ENCODE assay signal across 9 mouse cellular contexts in genomic region chr2:33179171-33179929, GRCm38 (mm10). TPM values are rescaled to one million over a fixed set of nuclear protein-coding genes. Genes with fewer than 3 reads are reported as not detected.
DNase-seq lines count a peak whose midpoint lies in the region; ATAC-seq lines count a peak whose summit lies in the region.
"Had no signal": no experiment of that assay in that cellular context is flagged by ENCODE, and none has a peak within 500 bp of the region (broad histone marks: within the 10 kb centered on the region; RNA-seq: fewer than 3 reads in every experiment).

No protein-coding gene starts in this region.

- ATAC-seq in kidney, embryonic 16.5 days (ENCODE audit: low FRiP score, low TSS enrichment), result no peak
- no peak for ATAC-seq in forebrain, embryonic 12.5 days (ENCODE audit: low FRiP score)
- peak; percentile 12; the same call in 1 of the 2 replicates for ATAC-seq in hindbrain, embryonic 16.5 days
- peak; percentile 53; the same call in 1 of the 2 replicates for ATAC-seq in neural tube, embryonic 14.5 days (ENCODE audit: low read depth)

- WGBS in kidney, embryonic 16.5 days, result 60% methylated on average over 14 of the region's 14 CpGs
- WGBS in forebrain, embryonic 12.5 days, result 40% methylated on average over 14 of the region's 14 CpGs
- WGBS in hindbrain, embryonic 16.5 days, result 42% methylated on average over 14 of the region's 14 CpGs
- WGBS in neural tube, embryonic 14.5 days, result 53% methylated on average over 14 of the region's 14 CpGs

- H3K4me2 ChIP-seq in kidney, embryonic 16.5 days (replicated peaks; ENCODE audit: low read depth, low read length), result no peak overlapping the region
- H3K4me2 ChIP-seq in forebrain, embryonic 12.5 days, result no peak overlapping the region
- H3K4me2 ChIP-seq in hindbrain, embryonic 16.5 days (ENCODE audit: low read length), result no peak overlapping the region
- no peak overlapping the region for H3K4me2 ChIP-seq in neural tube, embryonic 14.5 days (ENCODE audit: low read depth, low read length)

- H3K4me1 ChIP-seq in kidney, embryonic 16.5 days (ENCODE audit: insufficient read depth, low read length), result peaks cover 20% of the 10 kb centered on the region
- peaks cover 33% of the 10 kb centered on the region for H3K4me1 ChIP-seq in forebrain, embryonic 12.5 days
- H3K4me1 ChIP-seq in hindbrain, embryonic 16.5 days (ENCODE audit: control insufficient read depth, insufficient read depth, low read depth, low read length), result peaks cover 26% of the 10 kb centered on the region
- peaks cover 25% of the 10 kb centered on the region for H3K4me1 ChIP-seq in neural tube, embryonic 14.5 days (ENCODE audit: control insufficient read depth, insufficient read depth, low read length)

- no peak for DNase-seq in kidney, postnatal 14 days
- no peak for DNase-seq in adrenal gland, adult 8-10 months
- no peak for DNase-seq in spleen, adult 18-20 months
- DNase-seq: thymus, adult 18-20 months had no signal

- H3K9me3 ChIP-seq in kidney, embryonic 16.5 days (ENCODE audit: low read length), result no peaks in the 10 kb centered on the region
- no peaks in the 10 kb centered on the region for H3K9me3 ChIP-seq in forebrain, embryonic 12.5 days
- no peaks in the 10 kb centered on the region for H3K9me3 ChIP-seq in hindbrain, embryonic 16.5 days (ENCODE audit: control insufficient read depth, low read length)
- H3K9me3 ChIP-seq in neural tube, embryonic 14.5 days (ENCODE audit: control insufficient read depth, low read length), result no peaks in the 10 kb centered on the region

- no peaks in the 10 kb centered on the region for H3K27me3 ChIP-seq in kidney, embryonic 16.5 days (ENCODE audit: insufficient read depth, low read length)
- H3K27me3 ChIP-seq in forebrain, embryonic 12.5 days, result no peaks in the 10 kb centered on the region
- no peaks in the 10 kb centered on the region for H3K27me3 ChIP-seq in hindbrain, embryonic 16.5 days (replicated peaks; ENCODE audit: control insufficient read depth, insufficient read depth, low read length)
- no peaks in the 10 kb centered on the region for H3K27me3 ChIP-seq in neural tube, embryonic 14.5 days (ENCODE audit: control insufficient read depth, insufficient read depth, low read length)

- H3K9ac ChIP-seq in kidney, embryonic 16.5 days (replicated peaks; ENCODE audit: low read length), result no peak overlapping the region
- H3K9ac ChIP-seq in forebrain, embryonic 12.5 days, result no peak overlapping the region
- H3K9ac ChIP-seq in hindbrain, embryonic 16.5 days (ENCODE audit: low read depth, low read length), result no peak overlapping the region
- no peak overlapping the region for H3K9ac ChIP-seq in neural tube, embryonic 14.5 days (replicated peaks; ENCODE audit: low read depth, low read length)

- no peak overlapping the region for H3K4me3 ChIP-seq in kidney, embryonic 16.5 days (ENCODE audit: low read length)
- H3K4me3 ChIP-seq in forebrain, embryonic 12.5 days (replicated peaks), result no peak overlapping the region
- H3K4me3 ChIP-seq in hindbrain, embryonic 16.5 days (ENCODE audit: low read length), result no peak overlapping the region
- no peak overlapping the region for H3K4me3 ChIP-seq in neural tube, embryonic 14.5 days (ENCODE audit: low read depth, low read length)
- H3K4me3 ChIP-seq: myocyte had no signal

- 0 out of 2 replicates have a peak overlapping the region, but pooled peaks have one; percentile 17 for H3K27ac ChIP-seq in kidney, embryonic 16.5 days (ENCODE audit: low read length)
- peak overlapping the region; percentile 42; the same call in 1 of the 2 replicates for H3K27ac ChIP-seq in forebrain, embryonic 12.5 days
- H3K27ac ChIP-seq in hindbrain, embryonic 16.5 days (ENCODE audit: low read depth, low read length), result peak overlapping the region; percentile 49
- peak overlapping the region; percentile 28; the same call in 1 of the 2 replicates for H3K27ac ChIP-seq in neural tube, embryonic 14.5 days (ENCODE audit: low read depth, low read length)

- H3K36me3 ChIP-seq in kidney, embryonic 16.5 days (ENCODE audit: insufficient read depth, low read length), result no peaks in the 10 kb centered on the region
- no peaks in the 10 kb centered on the region for H3K36me3 ChIP-seq in forebrain, embryonic 12.5 days (replicated peaks)
- H3K36me3 ChIP-seq in hindbrain, embryonic 16.5 days (ENCODE audit: control insufficient read depth, insufficient read depth, low read length), result no peaks in the 10 kb centered on the region
- H3K36me3 ChIP-seq in neural tube, embryonic 14.5 days (ENCODE audit: control insufficient read depth, insufficient read depth, low read length), result no peaks in the 10 kb centered on the region

RNA-seq across cellular contexts. Expression of gene Angptl2, which starts 36.5 kb away (rescaled TPM):
- polyA plus RNA-seq in kidney, embryonic 16.5 days (2015; fragmentation: Nextera tagmentation; extraction: Ambion mirVana), result 46.2 and 46.5 TPM in 2 replicates
- 17.4 and 18.1 TPM in 2 replicates for polyA plus RNA-seq in forebrain, embryonic 12.5 days (2016; fragmentation: Nextera tagmentation; extraction: Ambion mirVana)
- polyA plus RNA-seq in hindbrain, embryonic 16.5 days (2015; fragmentation: Nextera tagmentation; extraction: Ambion mirVana), result 13.4 and 20.5 TPM in 2 replicates
- 2.7 and 14.5 TPM in 2 replicates for polyA plus RNA-seq in neural tube, embryonic 14.5 days (2014; fragmentation: Nextera tagmentation; extraction: Ambion mirVana)
- 10 to 100 TPM; 29.3 to 53.9 (median 37.0) TPM for total RNA-seq in adrenal gland, adult 8-10 months (2022)

RNA-seq across cellular contexts. Expression of gene Garnl3, which starts 47.9 kb away (rescaled TPM):
- polyA plus RNA-seq in kidney, embryonic 16.5 days (2015; fragmentation: Nextera tagmentation; extraction: Ambion mirVana), result 10.9 and 13.6 TPM in 2 replicates
- polyA plus RNA-seq in forebrain, embryonic 12.5 days (2016; fragmentation: Nextera tagmentation; extraction: Ambion mirVana), result 14.5 and 15.1 TPM in 2 replicates
- 65.9 and 68.7 TPM in 2 replicates for polyA plus RNA-seq in hindbrain, embryonic 16.5 days (2015; fragmentation: Nextera tagmentation; extraction: Ambion mirVana)
- polyA plus RNA-seq in neural tube, embryonic 14.5 days (2014; fragmentation: Nextera tagmentation; extraction: Ambion mirVana), result 57.1 and 65.7 TPM in 2 replicates
- total RNA-seq in adrenal gland, adult 8-10 months (2022), result 10 to 100 TPM; 12.7 to 29.6 (median 19.1) TPM

Comparison
In these comparisons a context has a peak if more than half of its experiments do, and no peak if none do; other contexts are left out.
1. ATAC-seq: peak in hindbrain, embryonic 16.5 days (single experiment) and neural tube, embryonic 14.5 days (single experiment); none in kidney, embryonic 16.5 days (single experiment) and forebrain, embryonic 12.5 days (single experiment).
2. Peak in every context shown above with its lines, with median percentiles within 50 percentile points of each other: H3K27ac ChIP-seq.